Mouse (Mus musculus): ENCODE measurements at regions not wholly inside any gene's neighbourhood (a gene's known extent, or its start where the extent isn't known, plus 50 kb on each side); places are given as distances from the start of the nearest gene placed in this dataset.

- no peak for DNase-seq (ENCODE audit: low read depth, low spot score)
Measured at GRCm38 (mm10) chr13:6395562-6396223, 152.3 kb upstream of the Pitrm1 start.

- no peak for DNase-seq (ENCODE audit: low read depth, low spot score)
Measured at GRCm38 (mm10) chr13:6397648-6398047, 150.3 kb upstream of the Pitrm1 start.

GRCm38 (mm10) chr13:6431821-6432220 lies 116.1 kb upstream of the Pitrm1 start:
- DNase-seq (ENCODE audit: low read depth, low spot score) = no peak

GRCm38 (mm10) chr13:6446976-6447375 lies 101.0 kb upstream of the Pitrm1 start:
- DNase-seq (ENCODE audit: low read depth, low spot score) = no peak

GRCm38 (mm10) chr13:6461363-6461762 lies 86.6 kb upstream of the Pitrm1 start:
- no peak for DNase-seq (ENCODE audit: low read depth, low spot score)

GRCm38 (mm10) chr13:6465911-6466419 lies 82.0 kb upstream of the Pitrm1 start:
- peak; percentile 67 for DNase-seq (ENCODE audit: low read depth, low spot score)

GRCm38 (mm10) chr13:6469446-6470227 lies 78.3 kb upstream of the Pitrm1 start:
- peak; percentile 68 for DNase-seq (ENCODE audit: low read depth, low spot score)

GRCm38 (mm10) chr13:6470286-6471103 lies 77.5 kb upstream of the Pitrm1 start:
- DNase-seq (ENCODE audit: low read depth, low spot score) = peak; percentile 4

GRCm38 (mm10) chr13:6471643-6472042 lies 76.3 kb upstream of the Pitrm1 start:
- DNase-seq (ENCODE audit: low read depth, low spot score) = peak; percentile 75

GRCm38 (mm10) chr13:6473401-6474190 lies 74.4 kb upstream of the Pitrm1 start:
- DNase-seq (ENCODE audit: low read depth, low spot score) = no peak

- no peak for DNase-seq (ENCODE audit: low read depth, low spot score)
Measured at GRCm38 (mm10) chr13:6479667-6480066, 68.3 kb upstream of the Pitrm1 start.

- no peak for DNase-seq (ENCODE audit: low read depth, low spot score)
Measured at GRCm38 (mm10) chr13:6484418-6484817, 63.5 kb upstream of the Pitrm1 start.

GRCm38 (mm10) chr13:6487837-6488236 lies 60.1 kb upstream of the Pitrm1 start:
- no peak for DNase-seq (ENCODE audit: low read depth, low spot score)

GRCm38 (mm10) chr13:6492916-6493619 lies 54.9 kb upstream of the Pitrm1 start:
- DNase-seq (ENCODE audit: low read depth, low spot score) = no peak

All from ZHBTc4 (cell line).